Mouse (Mus musculus): ENCODE results near the gene Dixdc1.

DNA sequence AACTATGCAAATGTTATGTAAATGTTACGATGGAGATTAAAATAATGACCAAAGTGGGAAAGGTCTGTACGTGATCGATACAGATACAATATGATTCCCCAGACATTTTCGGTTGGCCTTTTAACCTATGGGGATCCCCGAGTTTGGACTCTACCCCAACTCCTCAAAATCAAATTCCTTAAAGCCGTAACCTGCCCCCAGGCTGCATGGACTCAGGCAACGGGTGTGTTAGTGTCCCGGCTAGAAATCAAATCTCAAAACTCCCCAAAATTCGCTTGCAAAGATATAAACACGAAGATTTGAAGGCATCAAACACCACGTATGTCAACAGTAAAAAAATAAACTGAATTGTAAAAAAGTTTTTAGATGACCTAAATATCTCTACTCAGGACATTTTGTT is 123.2 kb downstream of the Dixdc1 start:
- TF ChIP-seq CTCF (IDR thresholded peaks at IDR 0.05; ENCODE audit: borderline replicate concordance, insufficient read depth, low read length) (no peak), POLR2A (IDR thresholded peaks at IDR 0.05; ENCODE audit: low read depth, low read length) (no peak)
